Mouse (Mus musculus): Measurements from ENCODE around the gene Wipi1. TPM values are rescaled to one million over a fixed set of nuclear protein-coding genes. Genes with fewer than 3 reads are reported as not detected.

The Wipi1 gene
- polyA plus RNA-seq, 1 experiment from 2014 or later = 5.7 TPM

- H3K9ac ChIP-seq (ENCODE audit: low read length) = no peak overlapping the region
- no peaks in the 10 kb centered on the region for H3K27me3 ChIP-seq (replicated peaks; ENCODE audit: control insufficient read depth, insufficient read depth, low read length)
- ATAC-seq = no peak
- 92% methylated on average over 12 of the region's 12 CpGs for WGBS
- H3K4me2 ChIP-seq (ENCODE audit: low read length) = no peak overlapping the region
- no peaks in the 10 kb centered on the region for H3K36me3 ChIP-seq (ENCODE audit: control insufficient read depth, insufficient read depth, low read length)
- H3K4me1 ChIP-seq (ENCODE audit: control insufficient read depth, insufficient read depth, low read length) = no peaks in the 10 kb centered on the region
- no peak overlapping the region for H3K27ac ChIP-seq (ENCODE audit: low read depth, low read length)
- no peaks in the 10 kb centered on the region for H3K9me3 ChIP-seq (replicated peaks; ENCODE audit: control insufficient read depth, low read length)
- no peak overlapping the region for H3K4me3 ChIP-seq (ENCODE audit: low read depth, low read length)
- DNase-seq (ENCODE audit: low spot score) = no peak
These were observed 52.5 kb downstream of the Wipi1 start for GRCm38 (mm10) chr11:109559241-109559640.

GRCm38 (mm10) chr11:109557419-109557818 lies 54.3 kb downstream of the Wipi1 start:
- WGBS = 88% methylated on average over 11 of the region's 11 CpGs
- H3K4me1 ChIP-seq (ENCODE audit: control insufficient read depth, insufficient read depth, low read length) = no peaks in the 10 kb centered on the region
- no peak overlapping the region for H3K4me2 ChIP-seq (ENCODE audit: low read length)
- H3K27me3 ChIP-seq (replicated peaks; ENCODE audit: control insufficient read depth, insufficient read depth, low read length) = no peaks in the 10 kb centered on the region
- no peaks in the 10 kb centered on the region for H3K9me3 ChIP-seq (replicated peaks; ENCODE audit: control insufficient read depth, low read length)
- no peak overlapping the region for H3K27ac ChIP-seq (ENCODE audit: low read depth, low read length)
- no peaks in the 10 kb centered on the region for H3K36me3 ChIP-seq (ENCODE audit: control insufficient read depth, insufficient read depth, low read length)
- H3K4me3 ChIP-seq (ENCODE audit: low read depth, low read length) = no peak overlapping the region
- no peak overlapping the region for H3K9ac ChIP-seq (ENCODE audit: low read length)
- DNase-seq (ENCODE audit: low spot score) (no peak), ATAC-seq (no peak)

GRCm38 (mm10) chr11:109556130-109556529 lies 55.6 kb downstream of the Wipi1 start:
- Histone ChIP-seq H3K36me3 (ENCODE audit: control insufficient read depth, insufficient read depth, low read length) (no peaks in the 10 kb centered on the region), H3K4me3 (ENCODE audit: low read depth, low read length) (no peak overlapping the region), H3K27me3 (replicated peaks; ENCODE audit: control insufficient read depth, insufficient read depth, low read length) (no peaks in the 10 kb centered on the region), H3K4me1 (ENCODE audit: control insufficient read depth, insufficient read depth, low read length) (no peaks in the 10 kb centered on the region), H3K9me3 (replicated peaks; ENCODE audit: control insufficient read depth, low read length) (no peaks in the 10 kb centered on the region), H3K27ac (ENCODE audit: low read depth, low read length) (no peak overlapping the region), H3K9ac (ENCODE audit: low read length) (no peak overlapping the region), H3K4me2 (ENCODE audit: low read length) (no peak overlapping the region)
- ATAC-seq (no peak), DNase-seq (ENCODE audit: low spot score) (no peak)
- WGBS = 92% methylated on average over 6 of the region's 6 CpGs

- Histone ChIP-seq H3K27me3 (replicated peaks; ENCODE audit: control insufficient read depth, insufficient read depth, low read length) (no peaks in the 10 kb centered on the region), H3K9me3 (replicated peaks; ENCODE audit: control insufficient read depth, low read length) (no peaks in the 10 kb centered on the region), H3K4me2 (ENCODE audit: low read length) (no peak overlapping the region), H3K27ac (ENCODE audit: low read depth, low read length) (no peak overlapping the region), H3K36me3 (ENCODE audit: control insufficient read depth, insufficient read depth, low read length) (no peaks in the 10 kb centered on the region), H3K4me1 (ENCODE audit: control insufficient read depth, insufficient read depth, low read length) (no peaks in the 10 kb centered on the region), H3K4me3 (ENCODE audit: low read depth, low read length) (no peak overlapping the region), H3K9ac (ENCODE audit: low read length) (no peak overlapping the region)
- WGBS = 38% methylated on average over 3 of the region's 3 CpGs
- DNase-seq (ENCODE audit: low spot score) (no peak), ATAC-seq (no peak)
These were observed 57.3 kb downstream of the Wipi1 start for GRCm38 (mm10) chr11:109554443-109554842.

- H3K9ac ChIP-seq (ENCODE audit: low read length) = no peak overlapping the region
- H3K4me2 ChIP-seq (ENCODE audit: low read length) = no peak overlapping the region
- no peaks in the 10 kb centered on the region for H3K9me3 ChIP-seq (replicated peaks; ENCODE audit: control insufficient read depth, low read length)
- DNase-seq (ENCODE audit: low spot score) (no peak), ATAC-seq (no peak)
- no peaks in the 10 kb centered on the region for H3K27me3 ChIP-seq (replicated peaks; ENCODE audit: control insufficient read depth, insufficient read depth, low read length)
- no peak overlapping the region for H3K27ac ChIP-seq (ENCODE audit: low read depth, low read length)
- no peak overlapping the region for H3K4me3 ChIP-seq (ENCODE audit: low read depth, low read length)
- H3K36me3 ChIP-seq (ENCODE audit: control insufficient read depth, insufficient read depth, low read length) = no peaks in the 10 kb centered on the region
- WGBS = 79% methylated on average over 4 of the region's 4 CpGs
- no peaks in the 10 kb centered on the region for H3K4me1 ChIP-seq (ENCODE audit: control insufficient read depth, insufficient read depth, low read length)
These were observed 57.8 kb downstream of the Wipi1 start for GRCm38 (mm10) chr11:109553921-109554320.

- no peak overlapping the region for H3K9ac ChIP-seq (ENCODE audit: low read length)
- no peaks in the 10 kb centered on the region for H3K4me1 ChIP-seq (ENCODE audit: control insufficient read depth, insufficient read depth, low read length)
- ATAC-seq (no peak), DNase-seq (ENCODE audit: low spot score) (no peak)
- no peak overlapping the region for H3K4me3 ChIP-seq (ENCODE audit: low read depth, low read length)
- no peaks in the 10 kb centered on the region for H3K36me3 ChIP-seq (ENCODE audit: control insufficient read depth, insufficient read depth, low read length)
- H3K27me3 ChIP-seq (replicated peaks; ENCODE audit: control insufficient read depth, insufficient read depth, low read length) = no peaks in the 10 kb centered on the region
- H3K27ac ChIP-seq (ENCODE audit: low read depth, low read length) = no peak overlapping the region
- H3K4me2 ChIP-seq (ENCODE audit: low read length) = no peak overlapping the region
- no peaks in the 10 kb centered on the region for H3K9me3 ChIP-seq (replicated peaks; ENCODE audit: control insufficient read depth, low read length)
- WGBS = 82% methylated on average over 5 of the region's 5 CpGs
These were observed 62.0 kb downstream of the Wipi1 start for GRCm38 (mm10) chr11:109549599-109550290.

GRCm38 (mm10) chr11:109547652-109548051 lies 64.1 kb downstream of the Wipi1 start:
- peaks cover 2% of the 10 kb centered on the region; the same call in 1 of the 2 replicates for H3K4me1 ChIP-seq (ENCODE audit: control insufficient read depth, insufficient read depth, low read length)
- no peak overlapping the region for H3K27ac ChIP-seq (ENCODE audit: low read depth, low read length)
- H3K36me3 ChIP-seq (ENCODE audit: control insufficient read depth, insufficient read depth, low read length) = no peaks in the 10 kb centered on the region
- H3K4me3 ChIP-seq (ENCODE audit: low read depth, low read length) = no peak overlapping the region
- WGBS = 94% methylated on average over 1 of the region's 1 CpGs
- no peak for DNase-seq (ENCODE audit: low spot score)
- H3K4me2 ChIP-seq (ENCODE audit: low read length) = no peak overlapping the region
- H3K9ac ChIP-seq (ENCODE audit: low read length) = no peak overlapping the region
- ATAC-seq = no peak
- H3K9me3 ChIP-seq (replicated peaks; ENCODE audit: control insufficient read depth, low read length) = no peaks in the 10 kb centered on the region
- no peaks in the 10 kb centered on the region for H3K27me3 ChIP-seq (replicated peaks; ENCODE audit: control insufficient read depth, insufficient read depth, low read length)

GRCm38 (mm10) chr11:109546305-109547001 lies 65.3 kb downstream of the Wipi1 start:
- Histone ChIP-seq H3K27ac (ENCODE audit: low read depth, low read length) (no peak overlapping the region), H3K36me3 (ENCODE audit: control insufficient read depth, insufficient read depth, low read length) (no peaks in the 10 kb centered on the region), H3K4me1 (ENCODE audit: control insufficient read depth, insufficient read depth, low read length) (peaks cover 2% of the 10 kb centered on the region; the same call in 1 of the 2 replicates), H3K4me3 (ENCODE audit: low read depth, low read length) (no peak overlapping the region), H3K4me2 (ENCODE audit: low read length) (no peak overlapping the region), H3K9me3 (replicated peaks; ENCODE audit: control insufficient read depth, low read length) (no peaks in the 10 kb centered on the region), H3K9ac (ENCODE audit: low read length) (no peak overlapping the region), H3K27me3 (replicated peaks; ENCODE audit: control insufficient read depth, insufficient read depth, low read length) (no peaks in the 10 kb centered on the region)
- ATAC-seq (no peak), DNase-seq (ENCODE audit: low spot score) (no peak)
- WGBS = 77% methylated on average over 16 of the region's 16 CpGs

- H3K4me1 ChIP-seq (ENCODE audit: control insufficient read depth, insufficient read depth, low read length) = peaks cover 2% of the 10 kb centered on the region; the same call in 1 of the 2 replicates
- ATAC-seq = no peak
- no peak for DNase-seq (ENCODE audit: low spot score)
- H3K4me3 ChIP-seq (ENCODE audit: low read depth, low read length) = no peak overlapping the region
- no peaks in the 10 kb centered on the region for H3K27me3 ChIP-seq (replicated peaks; ENCODE audit: control insufficient read depth, insufficient read depth, low read length)
- no peak overlapping the region for H3K9ac ChIP-seq (ENCODE audit: low read length)
- H3K9me3 ChIP-seq (replicated peaks; ENCODE audit: control insufficient read depth, low read length) = no peaks in the 10 kb centered on the region
- H3K27ac ChIP-seq (ENCODE audit: low read depth, low read length) = no peak overlapping the region
- H3K4me2 ChIP-seq (ENCODE audit: low read length) = no peak overlapping the region
- H3K36me3 ChIP-seq (ENCODE audit: control insufficient read depth, insufficient read depth, low read length) = no peaks in the 10 kb centered on the region
- WGBS = 80% methylated on average over 12 of the region's 12 CpGs
These were observed 66.0 kb downstream of the Wipi1 start for GRCm38 (mm10) chr11:109545700-109546143.
